In the genomic region with DNA sequence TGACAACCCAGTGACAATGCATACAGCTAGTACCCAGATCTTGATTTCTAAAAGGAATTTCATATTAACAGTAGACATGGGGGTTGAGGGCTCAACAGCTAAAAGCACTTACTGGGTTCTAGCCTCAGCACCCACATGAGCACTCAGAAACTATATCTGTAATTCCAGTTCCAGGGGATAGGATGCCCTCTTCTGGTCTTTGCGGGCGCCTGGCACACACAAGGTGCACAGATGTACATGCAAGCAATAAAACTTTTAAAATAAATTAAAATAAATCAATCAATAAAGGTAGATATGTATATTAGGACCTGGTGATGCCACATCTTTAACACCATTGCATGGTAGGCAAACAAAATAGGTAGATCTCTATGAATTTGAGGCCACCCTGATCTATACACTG, we compare ENCODE assay signal across 20 mouse cellular contexts.
DNase-seq lines count a peak whose midpoint lies in the region; TF ChIP-seq lines count a peak whose summit lies in the region.
"Had no signal": no experiment of that assay in that cellular context is flagged by ENCODE, and none has a peak within 500 bp of the region (broad histone marks: within the 10 kb centered on the region; RNA-seq: fewer than 3 reads in every experiment).

No protein-coding gene starts in this region.

- peak; percentile 40 for TF ChIP-seq RAD21 in MEL (IDR thresholded peaks at IDR 0.05; ENCODE audit: low read depth, low read length)

- no peak overlapping the region for H3K9ac ChIP-seq in MEL (ENCODE audit: control insufficient read depth, low read depth, low read length, poor library complexity, severe bottlenecking)
- H3K9ac ChIP-seq: hindbrain, embryonic 14.5 days; limb, embryonic 12.5 days had no signal

- no peaks in the 10 kb centered on the region for H3K36me3 ChIP-seq in MEL (ENCODE audit: control insufficient read depth in 1 of 2, insufficient read depth in 2 of 2, low read length in 2 of 2)
- H3K36me3 ChIP-seq: limb, embryonic 12.5 days had no signal

- no peaks in the 10 kb centered on the region for H3K4me1 ChIP-seq in MEL (ENCODE audit: control insufficient read depth in 1 of 2, insufficient read depth in 2 of 2, low read length in 2 of 2)
- peaks cover 5% of the 10 kb centered on the region for H3K4me1 ChIP-seq in cortical plate, adult 2 months (ENCODE audit: control insufficient read depth, insufficient read depth, low read length)
- H3K4me1 ChIP-seq: limb, embryonic 12.5 days had no signal

- no peak for TF ChIP-seq EP300 in MEL (IDR thresholded peaks at IDR 0.05; ENCODE audit: low read depth in 1 of 2, low read length in 2 of 2)

- TF ChIP-seq CTCF in gastrocnemius, adult 2 months (IDR thresholded peaks at IDR 0.05): peak; percentile 58
- TF ChIP-seq CTCF in left cerebral cortex, adult 2 months (IDR thresholded peaks at IDR 0.05): peak; percentile 31
- peak in 2 of 3 experiments; percentile 39 to 57; a peak in 4 of 6 replicates for TF ChIP-seq CTCF in MEL (IDR thresholded peaks at IDR 0.05 in 2 of 3, conservative IDR thresholded peaks at IDR 0.05 in 1 of 3; ENCODE audit: control insufficient read depth in 1 of 3, insufficient read depth in 1 of 3, low read depth in 2 of 3, low read length in 3 of 3, poor library complexity in 1 of 3, severe bottlenecking in 1 of 3)
- TF ChIP-seq CTCF in cortical plate, adult 2 months (IDR thresholded peaks at IDR 0.05; ENCODE audit: extremely low read depth, insufficient read depth, low read length): 0 out of 2 replicates have a peak, but pooled peaks have one; percentile 13

- TF ChIP-seq POLR2A in MEL (IDR thresholded peaks at IDR 0.05; ENCODE audit: control insufficient read depth in 1 of 2, insufficient read depth in 1 of 2, low read depth in 1 of 2, low read length in 2 of 2, poor library complexity in 1 of 2): no peak
- no peak for TF ChIP-seq POLR2A in cortical plate, adult 2 months (IDR thresholded peaks at IDR 0.05; ENCODE audit: extremely low read depth, insufficient read depth, low read length)

- no peak for DNase-seq in gastrocnemius, adult 2 months
- DNase-seq in gastrocnemius, adult 8-10 months (ENCODE audit: low spot score in 2 of 2): no peak
- no peak for DNase-seq in left cerebral cortex, adult 2 months (ENCODE audit: extremely low spot score in 1 of 2, low spot score in 2 of 2)
- DNase-seq in left cerebral cortex, adult 11 months (ENCODE audit: low spot score): no peak
- DNase-seq in MEL (ENCODE audit: low read depth, low spot score): peak; percentile 23
- no peak for DNase-seq in testis, postnatal 10 days (ENCODE audit: low spot score)
- DNase-seq in left cerebral cortex, postnatal 10 days (ENCODE audit: extremely low spot score in 1 of 2, low spot score in 2 of 2): no peak
- DNase-seq: adrenal gland, adult 2 months; adrenal gland, postnatal 36 days; cerebellum, adult 8-10 months; gastrocnemius, postnatal 14 days; kidney, adult 2 months; kidney, postnatal 36 days; layer of hippocampus, postnatal 36 days; midbrain, embryonic 14.5 days had no signal

- no peaks in the 10 kb centered on the region for H3K9me3 ChIP-seq in MEL (replicated peaks; ENCODE audit: insufficient read depth, low read length)
- H3K9me3 ChIP-seq: limb, embryonic 12.5 days had no signal

- intact Hi-C loops in gastrocnemius, adult 2 months (cut with DNase I): no loop called here
- intact Hi-C loops in left cerebral cortex, adult 2 months (cut with DNase I): no loop called here
- intact Hi-C loops in left cerebral cortex, postnatal 10 days (cut with DNase I): no loop called here

- no peaks in the 10 kb centered on the region for H3K27me3 ChIP-seq in MEL (ENCODE audit: control insufficient read depth in 1 of 2, insufficient read depth in 2 of 2, low read length in 2 of 2)
- H3K27me3 ChIP-seq: limb, embryonic 12.5 days had no signal

- no peak overlapping the region for H3K27ac ChIP-seq in gastrocnemius, adult 2 months
- H3K27ac ChIP-seq in left cerebral cortex, adult 2 months: no peak overlapping the region
- no peak overlapping the region for H3K27ac ChIP-seq in MEL (ENCODE audit: control insufficient read depth, low read depth, low read length)
- H3K27ac ChIP-seq in cortical plate, adult 2 months (ENCODE audit: insufficient read depth, low read length): no peak overlapping the region
- H3K27ac ChIP-seq: hindbrain, embryonic 14.5 days; limb, embryonic 12.5 days; macrophage had no signal

- H3K79me2 ChIP-seq in MEL (ENCODE audit: control insufficient read depth, insufficient read depth, low read length, poor library complexity): no peaks in the 10 kb centered on the region

- H3K4me3 ChIP-seq in gastrocnemius, adult 2 months: no peak overlapping the region
- no peak overlapping the region for H3K4me3 ChIP-seq in left cerebral cortex, adult 2 months
- H3K4me3 ChIP-seq in MEL (ENCODE audit: control insufficient read depth in 1 of 2, insufficient read depth in 1 of 2, low read depth in 2 of 2, low read length in 2 of 2): no peak overlapping the region
- H3K4me3 ChIP-seq in cortical plate, adult 2 months (ENCODE audit: insufficient read depth, low read length): no peak overlapping the region
- H3K4me3 ChIP-seq: erythroblast, embryonic 14.5 days; limb, embryonic 12.5 days had no signal

TF ChIP-seq in MEL, 35 proteins besides CTCF, POLR2A, EP300 and RAD21:
- peak; percentile 44; the same call in 1 of the 2 replicates for TF ChIP-seq ZC3H11A (IDR thresholded peaks at IDR 0.05; ENCODE audit: low read depth, low read length)
- peak; percentile 43 for TF ChIP-seq SMC3 (IDR thresholded peaks at IDR 0.05; ENCODE audit: low read depth, low read length)
- no peak for TF ChIP-seq GABPA (IDR thresholded peaks at IDR 0.05; ENCODE audit: low read depth, low read length)
